Mouse (Mus musculus) layer of hippocampus, postnatal 25 days (tissue): ENCODE data around the gene Olah. TPM values are rescaled to one million over a fixed set of nuclear protein-coding genes. Genes with fewer than 3 reads are reported as not detected.
"Not testable (repeated sequence)": the region's sequence is repeated elsewhere in the genome, so short reads cannot be mapped to it uniquely, and the experiment has no call there.

Source experiments
- DNase-seq, 2 experiments: peaks; one replicate each; pipeline ENCODE4 v3.0.0; 2022; ENCODE audit warnings: mixed read lengths in 2 of 2, low spot score in 1 of 2; ENCODE audit errors: extremely low spot score in 1 of 2
- total RNA-seq, 2 experiments: library from RNA; stranded (reverse); gene quantifications; 2 replicates each; pipeline ENCODE4 v1.2.3; 2021

The Olah gene
- not detected for total RNA-seq

GRCm38 (mm10) chr2:3397110-3397509 lies at the start of gene Olah:
TSS of gene Olah (minus strand) at chr2:3397210.
- not testable (repeated sequence) for DNase-seq

GRCm38 (mm10) chr2:3445984-3446383 lies 49.0 kb upstream of the Olah start:
- no peak for DNase-seq

DNA sequence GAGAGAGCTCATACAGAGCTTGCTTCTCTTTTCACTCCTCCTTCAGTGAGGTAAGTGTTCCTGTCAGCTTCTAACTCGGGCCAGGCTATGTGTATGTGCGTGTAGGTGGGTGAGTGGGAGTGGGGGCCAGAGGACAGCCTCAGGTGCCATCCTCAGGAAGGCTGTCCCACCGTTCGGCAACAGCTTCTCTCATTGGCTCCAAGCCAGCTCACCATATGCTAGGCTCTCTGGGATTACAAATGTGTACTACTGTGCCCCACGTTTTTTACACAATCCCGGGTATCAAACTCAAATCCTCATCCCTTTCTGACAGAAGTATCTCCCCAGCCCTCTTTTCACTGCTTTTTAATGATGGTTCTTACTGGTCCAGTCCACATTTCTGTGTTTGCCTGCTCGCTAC lies 47.2 kb upstream of the Olah start:
- peak in 1 of 2 experiments; percentile 22 for DNase-seq

GRCm38 (mm10) chr2:3437956-3438355 lies 40.9 kb upstream of the Olah start:
- no peak for DNase-seq

DNA sequence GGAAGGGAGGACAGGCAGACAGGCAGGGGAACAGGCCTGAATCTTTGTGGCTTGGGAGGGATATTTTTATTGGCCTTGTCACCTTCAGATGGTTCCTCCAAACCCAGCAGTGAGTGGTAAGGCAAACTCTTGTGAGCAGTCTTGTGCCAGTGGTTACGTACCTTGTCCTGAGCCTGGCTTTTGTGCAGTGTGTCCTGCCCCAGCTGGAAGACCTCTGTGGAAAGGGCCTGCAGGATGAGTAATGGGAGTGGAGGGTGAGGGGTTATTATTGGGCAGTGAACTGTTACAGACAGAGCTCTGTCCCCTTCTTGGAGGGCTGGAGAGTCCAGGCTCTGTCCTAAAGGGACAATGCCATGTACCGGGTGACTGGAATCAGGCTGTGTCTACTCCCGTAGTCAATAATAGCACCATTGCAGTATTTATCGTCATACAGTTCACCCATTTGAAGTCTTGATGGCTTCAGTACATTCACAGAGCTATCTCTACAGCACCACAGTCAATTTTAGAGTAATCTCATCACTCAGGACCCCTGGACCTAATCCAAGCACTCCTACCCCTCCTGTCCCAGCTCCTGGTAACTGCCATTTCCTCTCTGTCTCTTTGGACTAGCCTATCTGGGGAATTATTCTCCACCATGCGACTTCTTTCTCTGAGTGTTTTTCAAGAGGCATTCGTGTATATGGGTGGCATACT lies 38.5 kb upstream of the Olah start:
- no peak for DNase-seq

GRCm38 (mm10) chr2:3430956-3431355 lies 33.9 kb upstream of the Olah start:
- no peak for DNase-seq

GRCm38 (mm10) chr2:3424579-3424910 lies 27.5 kb upstream of the Olah start:
- no peak for DNase-seq

- peak; percentile 67 to 71 for DNase-seq
Measured at GRCm38 (mm10) chr2:3423841-3424578, 27.0 kb upstream of the Olah start, which contains the start of gene Dclre1c. TSS of gene Dclre1c (plus strand) at chr2:3424131.

GRCm38 (mm10) chr2:3422548-3422947 lies 25.5 kb upstream of the Olah start, which contains the start of gene Meig1:
TSS of gene Meig1 (minus strand) at chr2:3422648.
- DNase-seq = no peak

- DNase-seq = no peak
Measured at GRCm38 (mm10) chr2:3420157-3420556, 23.1 kb upstream of the Olah start.

GRCm38 (mm10) chr2:3418883-3419431 lies 21.9 kb upstream of the Olah start:
- DNase-seq = peak; percentile 91 to 93

GRCm38 (mm10) chr2:3415676-3416075 lies 18.7 kb upstream of the Olah start:
- no peak for DNase-seq

GRCm38 (mm10) chr2:3414241-3414640 lies 17.2 kb upstream of the Olah start:
- peak; percentile 44 to 77 for DNase-seq

DNA sequence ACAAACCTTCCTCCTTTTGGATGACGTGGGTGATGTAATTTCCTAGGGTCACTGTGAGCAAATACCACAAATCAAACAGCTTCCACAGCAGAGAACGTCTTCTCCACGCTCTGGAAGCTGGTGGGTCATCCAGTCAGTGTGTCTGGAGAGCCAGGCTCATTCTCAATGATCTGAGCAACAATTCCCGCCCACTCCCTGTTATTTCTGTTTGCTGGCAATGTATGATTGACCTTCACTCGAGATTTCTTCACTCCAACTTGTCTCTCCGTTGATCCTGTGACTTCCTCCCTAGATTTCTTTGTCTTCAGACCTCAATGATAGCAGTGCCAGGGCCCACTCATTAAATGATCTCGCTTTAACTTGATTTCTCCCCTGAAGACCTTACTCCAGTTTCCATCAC lies 10.7 kb upstream of the Olah start:
- DNase-seq = no peak

- DNase-seq = no peak
Measured at GRCm38 (mm10) chr2:3405981-3406380, 9.0 kb upstream of the Olah start.

DNA sequence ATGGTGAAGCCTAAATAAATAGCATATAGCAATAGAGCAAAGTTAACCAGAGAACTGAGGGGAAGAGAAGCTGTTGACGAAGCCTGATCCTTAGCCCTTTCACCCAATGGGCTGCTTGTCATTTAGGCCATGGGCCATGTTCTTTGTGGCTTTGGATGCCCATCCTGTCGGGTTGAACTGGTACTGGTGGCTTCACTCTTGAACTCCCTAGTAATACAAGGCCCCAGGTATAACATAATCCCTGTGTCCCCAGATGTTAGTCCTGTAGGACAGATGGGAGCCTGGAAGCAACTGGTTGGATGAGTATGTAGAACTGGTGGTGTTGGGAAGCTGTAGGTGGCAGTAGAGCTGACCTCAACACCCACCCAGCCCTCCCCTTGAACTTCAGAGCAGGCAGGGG lies 5.1 kb downstream of the Olah start:
- DNase-seq = no peak

GRCm38 (mm10) chr2:3387105-3387860 lies 9.7 kb downstream of the Olah start:
- no peak for DNase-seq

- DNase-seq = no peak
Measured at GRCm38 (mm10) chr2:3365127-3365526, 31.9 kb downstream of the Olah start.

DNA sequence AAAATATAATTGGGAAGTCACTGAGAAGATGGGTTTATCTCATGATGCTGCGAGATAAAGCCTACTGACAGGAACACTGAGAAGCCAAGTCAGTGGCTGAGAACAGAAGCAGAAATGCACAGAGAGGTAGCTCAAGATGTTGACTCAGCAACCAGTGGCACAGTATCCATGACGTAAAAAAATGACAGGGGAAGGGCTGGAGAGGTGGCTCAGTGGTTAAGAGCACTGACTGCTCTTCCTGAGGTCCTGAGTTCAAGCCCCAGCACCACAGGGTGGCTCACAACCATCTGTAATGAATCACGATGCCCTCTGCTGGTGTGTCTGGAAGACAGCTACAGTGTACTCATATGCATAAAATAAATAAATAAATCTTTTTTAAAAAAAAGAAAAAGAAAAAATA lies 35.9 kb downstream of the Olah start:
- DNase-seq = no peak

DNA sequence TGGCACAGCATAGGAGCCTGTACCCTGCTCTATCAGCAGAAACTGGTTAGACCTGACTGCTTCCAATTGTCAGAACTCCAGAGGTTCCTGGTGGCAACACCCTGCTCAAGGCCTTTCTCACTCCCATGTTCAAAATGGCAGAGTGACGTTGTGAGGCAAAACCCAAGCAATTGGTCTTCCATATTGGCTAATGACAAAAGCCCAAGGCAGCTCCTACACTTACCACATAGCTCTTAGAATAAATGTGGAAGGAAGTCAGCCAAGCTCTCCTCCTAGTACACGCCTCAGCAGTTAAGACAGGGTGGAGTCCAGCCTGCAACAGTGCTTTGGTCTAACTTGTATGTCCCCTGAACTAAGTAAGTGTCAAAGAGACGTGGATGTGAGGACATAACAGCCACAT lies 39.1 kb downstream of the Olah start:
- DNase-seq = no peak

DNA sequence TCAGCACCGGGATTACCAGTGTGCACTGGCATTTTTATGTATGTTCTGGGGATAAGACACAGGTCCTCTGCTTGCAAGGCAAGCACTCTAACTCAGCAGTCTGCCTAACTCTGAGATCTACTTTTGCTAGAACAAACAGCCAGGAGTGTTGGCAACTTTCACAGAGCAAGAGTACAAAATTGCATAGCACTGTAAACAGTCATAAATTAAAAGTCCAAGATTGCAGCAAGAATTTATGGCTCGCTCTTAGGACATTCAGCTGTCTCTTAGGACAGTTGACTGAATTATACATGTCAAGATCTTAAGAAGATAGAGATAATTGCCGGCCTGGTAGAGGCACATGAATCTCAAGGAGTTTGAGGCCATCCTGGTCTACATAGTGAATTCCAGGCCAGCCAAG lies 40.7 kb downstream of the Olah start:
- no peak for DNase-seq
